Mouse (Mus musculus): ENCODE measurements around the gene Cog3. TPM values are rescaled to one million over a fixed set of nuclear protein-coding genes. Genes with fewer than 3 reads are reported as not detected.

Gene Cog3
- polyA plus RNA-seq, 1 experiment from 2014 or later = 25.4 TPM

- DNase-seq (no peak), ATAC-seq (ENCODE audit: insufficient read depth) (no peak)
- Histone ChIP-seq H3K4me3 (ENCODE audit: low read depth, low read length) (no peak overlapping the region), H3K27me3 (ENCODE audit: insufficient read depth, low read length) (no peaks in the 10 kb centered on the region), H3K9ac (no peak overlapping the region), H3K27ac (ENCODE audit: low read depth) (no peak overlapping the region), H3K9me3 (ENCODE audit: low read depth, low read length) (no peaks in the 10 kb centered on the region), H3K4me1 (ENCODE audit: insufficient read depth) (no peaks in the 10 kb centered on the region), H3K36me3 (ENCODE audit: insufficient read depth) (peaks cover 84% of the 10 kb centered on the region), H3K4me2 (no peak overlapping the region)
- TF ChIP-seq CTCF (IDR thresholded peaks at IDR 0.05; ENCODE audit: low read depth) = no peak
- 76% methylated on average over 7 of the region's 7 CpGs for WGBS
These were observed 46.5 kb downstream of the Cog3 start for GRCm38 (mm10) chr14:75707771-75708170.

GRCm38 (mm10) chr14:75706647-75707046, 47.7 kb downstream of the Cog3 start:
- no peak overlapping the region for H3K4me3 ChIP-seq (ENCODE audit: low read depth, low read length)
- ATAC-seq (ENCODE audit: insufficient read depth) = no peak
- 84% methylated on average over 4 of the region's 4 CpGs for WGBS
- H3K9me3 ChIP-seq (ENCODE audit: low read depth, low read length) = no peaks in the 10 kb centered on the region
- no peak for TF ChIP-seq CTCF (IDR thresholded peaks at IDR 0.05; ENCODE audit: low read depth)
- peaks cover 83% of the 10 kb centered on the region for H3K36me3 ChIP-seq (ENCODE audit: insufficient read depth)
- no peaks in the 10 kb centered on the region for H3K4me1 ChIP-seq (ENCODE audit: insufficient read depth)
- no peak overlapping the region for H3K4me2 ChIP-seq
- H3K9ac ChIP-seq = no peak overlapping the region
- H3K27ac ChIP-seq (ENCODE audit: low read depth) = no peak overlapping the region
- no peak for DNase-seq
- no peaks in the 10 kb centered on the region for H3K27me3 ChIP-seq (ENCODE audit: insufficient read depth, low read length)

GRCm38 (mm10) chr14:75697928-75698327, 56.4 kb downstream of the Cog3 start:
- no peak for ATAC-seq (ENCODE audit: insufficient read depth)
- no peak overlapping the region for H3K4me3 ChIP-seq (ENCODE audit: low read depth, low read length)
- H3K36me3 ChIP-seq (ENCODE audit: insufficient read depth) = peaks cover 17% of the 10 kb centered on the region
- WGBS = 75% methylated on average over 1 of the region's 1 CpGs
- no peak overlapping the region for H3K27ac ChIP-seq (ENCODE audit: low read depth)
- no peak overlapping the region for H3K9ac ChIP-seq
- DNase-seq = no peak
- H3K4me2 ChIP-seq = no peak overlapping the region
- no peaks in the 10 kb centered on the region for H3K27me3 ChIP-seq (ENCODE audit: insufficient read depth, low read length)
- H3K4me1 ChIP-seq (ENCODE audit: insufficient read depth) = no peaks in the 10 kb centered on the region
- H3K9me3 ChIP-seq (ENCODE audit: low read depth, low read length) = no peaks in the 10 kb centered on the region
- TF ChIP-seq CTCF (IDR thresholded peaks at IDR 0.05; ENCODE audit: low read depth) = no peak

GRCm38 (mm10) chr14:75696096-75696495, 58.2 kb downstream of the Cog3 start:
- no peak overlapping the region for H3K27ac ChIP-seq (ENCODE audit: low read depth)
- H3K9ac ChIP-seq = no peak overlapping the region
- peaks cover 2% of the 10 kb centered on the region for H3K36me3 ChIP-seq (ENCODE audit: insufficient read depth)
- 77% methylated on average over 5 of the region's 5 CpGs for WGBS
- H3K4me1 ChIP-seq (ENCODE audit: insufficient read depth) = no peaks in the 10 kb centered on the region
- H3K4me2 ChIP-seq = no peak overlapping the region
- no peak overlapping the region for H3K4me3 ChIP-seq (ENCODE audit: low read depth, low read length)
- H3K27me3 ChIP-seq (ENCODE audit: insufficient read depth, low read length) = no peaks in the 10 kb centered on the region
- DNase-seq (no peak), ATAC-seq (ENCODE audit: insufficient read depth) (no peak)
- no peaks in the 10 kb centered on the region for H3K9me3 ChIP-seq (ENCODE audit: low read depth, low read length)
- TF ChIP-seq CTCF (IDR thresholded peaks at IDR 0.05; ENCODE audit: low read depth) = no peak

- no peak for ATAC-seq (ENCODE audit: insufficient read depth)
- no peaks in the 10 kb centered on the region for H3K4me1 ChIP-seq (ENCODE audit: insufficient read depth)
- TF ChIP-seq CTCF (IDR thresholded peaks at IDR 0.05; ENCODE audit: low read depth) = no peak
- no peak overlapping the region for H3K4me3 ChIP-seq (ENCODE audit: low read depth, low read length)
- H3K27me3 ChIP-seq (ENCODE audit: insufficient read depth, low read length) = no peaks in the 10 kb centered on the region
- H3K9me3 ChIP-seq (ENCODE audit: low read depth, low read length) = no peaks in the 10 kb centered on the region
- WGBS = 88% methylated on average over 2 of the region's 2 CpGs
- DNase-seq = no peak
- H3K36me3 ChIP-seq (ENCODE audit: insufficient read depth) = no peaks in the 10 kb centered on the region
- H3K4me2 ChIP-seq = no peak overlapping the region
- no peak overlapping the region for H3K27ac ChIP-seq (ENCODE audit: low read depth)
- H3K9ac ChIP-seq = no peak overlapping the region
These were observed 63.9 kb downstream of the Cog3 start for GRCm38 (mm10) chr14:75690428-75690827.

- DNase-seq (peak; percentile 13), ATAC-seq (ENCODE audit: insufficient read depth) (no peak)
- no peak overlapping the region for H3K4me2 ChIP-seq
- H3K36me3 ChIP-seq (ENCODE audit: insufficient read depth) = no peaks in the 10 kb centered on the region
- H3K27ac ChIP-seq (ENCODE audit: low read depth) = no peak overlapping the region
- H3K9ac ChIP-seq = no peak overlapping the region
- no peaks in the 10 kb centered on the region for H3K27me3 ChIP-seq (ENCODE audit: insufficient read depth, low read length)
- 48% methylated on average over 6 of the region's 6 CpGs for WGBS
- H3K9me3 ChIP-seq (ENCODE audit: low read depth, low read length) = no peaks in the 10 kb centered on the region
- H3K4me3 ChIP-seq (ENCODE audit: low read depth, low read length) = no peak overlapping the region
- no peak for TF ChIP-seq CTCF (IDR thresholded peaks at IDR 0.05; ENCODE audit: low read depth)
- no peaks in the 10 kb centered on the region for H3K4me1 ChIP-seq (ENCODE audit: insufficient read depth)
These were observed 78.0 kb downstream of the Cog3 start for GRCm38 (mm10) chr14:75676316-75676715.

GRCm38 (mm10) chr14:75669085-75669645, 85.2 kb downstream of the Cog3 start:
- no peaks in the 10 kb centered on the region for H3K4me1 ChIP-seq (ENCODE audit: insufficient read depth)
- H3K4me2 ChIP-seq = no peak overlapping the region
- ATAC-seq (ENCODE audit: insufficient read depth) = no peak
- no peaks in the 10 kb centered on the region for H3K36me3 ChIP-seq (ENCODE audit: insufficient read depth)
- 69% methylated on average over 1 of the region's 1 CpGs for WGBS
- H3K27ac ChIP-seq (ENCODE audit: low read depth) = no peak overlapping the region
- H3K27me3 ChIP-seq (ENCODE audit: insufficient read depth, low read length) = no peaks in the 10 kb centered on the region
- no peaks in the 10 kb centered on the region for H3K9me3 ChIP-seq (ENCODE audit: low read depth, low read length)
- no peak for TF ChIP-seq CTCF (IDR thresholded peaks at IDR 0.05; ENCODE audit: low read depth)
- no peak overlapping the region for H3K9ac ChIP-seq
- no peak overlapping the region for H3K4me3 ChIP-seq (ENCODE audit: low read depth, low read length)
- peak; percentile 19 for DNase-seq
